Mouse (Mus musculus) lung, postnatal 0 days (tissue): ENCODE data around the gene Popdc2.

ENCODE experiments used
- CTCF ChIP-seq: IDR thresholded peaks from 2 replicates; pipeline ENCODE4 v1.5.1; 2016; ENCODE audit warnings: antibody characterized with exemption, mild to moderate bottlenecking
- EP300 ChIP-seq: IDR thresholded peaks from 2 replicates; pipeline ENCODE4 v1.6.1; 2016; ENCODE audit warnings: antibody characterized with exemption, mild to moderate bottlenecking, control low read depth

GRCm38 (mm10) chr16:38389284-38389893, 27.4 kb downstream of the Popdc2 start:
- TF ChIP-seq CTCF, result no peak
- no peak for TF ChIP-seq EP300
